Mouse (Mus musculus) hindlimb bud, embryonic 11.5 days (tissue): ENCODE results near the gene Exoc8.

Experiments
- DNase-seq: peaks from one replicate; pipeline ENCODE4 v3.0.0-alpha.2; 2012; ENCODE audit warnings: low read depth, low spot score; ENCODE audit errors: extremely low spot score

Gene Exoc8

GRCm38 (mm10) chr8:124909936-124910335, 12.4 kb upstream of the Exoc8 start:
- no peak for DNase-seq

- no peak for DNase-seq
Measured at GRCm38 (mm10) chr8:124905482-124905881, 8.0 kb upstream of the Exoc8 start.

GRCm38 (mm10) chr8:124903198-124903597, 5.7 kb upstream of the Exoc8 start:
- DNase-seq = no peak

GRCm38 (mm10) chr8:124898251-124898905, 873 bp upstream of the Exoc8 start:
- DNase-seq = no peak

- no peak for DNase-seq
Measured at GRCm38 (mm10) chr8:124896632-124897385, 696 bp downstream of the Exoc8 start.

- no peak for DNase-seq
Measured at GRCm38 (mm10) chr8:124896010-124896631, 1.4 kb downstream of the Exoc8 start.

- no peak for DNase-seq
Measured at GRCm38 (mm10) chr8:124892596-124892995, 4.9 kb downstream of the Exoc8 start.

GRCm38 (mm10) chr8:124888385-124888784, 9.1 kb downstream of the Exoc8 start:
- DNase-seq = no peak

- no peak for DNase-seq
Measured at GRCm38 (mm10) chr8:124878946-124879526, 18.5 kb downstream of the Exoc8 start.

- DNase-seq = no peak
Measured at GRCm38 (mm10) chr8:124878141-124878540, 19.4 kb downstream of the Exoc8 start.

- no peak for DNase-seq
Measured at GRCm38 (mm10) chr8:124872690-124873089, 24.8 kb downstream of the Exoc8 start.

- no peak for DNase-seq
Measured at GRCm38 (mm10) chr8:124872081-124872480, 25.4 kb downstream of the Exoc8 start.

GRCm38 (mm10) chr8:124871474-124871873, 26.0 kb downstream of the Exoc8 start:
- no peak for DNase-seq

- DNase-seq = no peak
Measured at GRCm38 (mm10) chr8:124869708-124870107, 27.8 kb downstream of the Exoc8 start.

- no peak for DNase-seq
Measured at GRCm38 (mm10) chr8:124867126-124867525, 30.4 kb downstream of the Exoc8 start.

GRCm38 (mm10) chr8:124866669-124867068, 30.8 kb downstream of the Exoc8 start:
- DNase-seq = no peak

GRCm38 (mm10) chr8:124863729-124864128, 33.8 kb downstream of the Exoc8 start:
- no peak for DNase-seq

- no peak for DNase-seq
Measured at GRCm38 (mm10) chr8:124863163-124863677, 34.3 kb downstream of the Exoc8 start.

- peak; percentile 62 for DNase-seq
Measured at GRCm38 (mm10) chr8:124862321-124863162, 35.0 kb downstream of the Exoc8 start, which contains the start of the genes Gnpat and 2810004N23Rik. Gnpat (plus strand) TSS chr8:124863033. 2810004N23Rik (minus strand) TSS chr8:124863120.

GRCm38 (mm10) chr8:124860188-124860587, 37.3 kb downstream of the Exoc8 start:
- no peak for DNase-seq
